ENCODE assay signal across 16 mouse cellular contexts in genomic region chr12:99256997-99257396, GRCm38 (mm10).
DNase-seq lines count a peak whose midpoint lies in the region; ATAC-seq and TF ChIP-seq lines count a peak whose summit lies in the region.
"Had no signal": no experiment of that assay in that cellular context is flagged by ENCODE, and none has a peak within 500 bp of the region (broad histone marks: within the 10 kb centered on the region; RNA-seq: fewer than 3 reads in every experiment).

No protein-coding gene starts in this region.

- 40% methylated on average over 8 of the region's 8 CpGs for WGBS in heart, embryonic 16.5 days
- 93% methylated on average over 8 of the region's 8 CpGs for WGBS in midbrain, embryonic 11.5 days
- WGBS in midbrain, embryonic 15.5 days: 85% methylated on average over 8 of the region's 8 CpGs

- peaks cover 40% of the 10 kb centered on the region for H3K4me1 ChIP-seq in heart, embryonic 16.5 days (ENCODE audit: control insufficient read depth, insufficient read depth, low read length)
- H3K4me1 ChIP-seq in midbrain, embryonic 11.5 days (ENCODE audit: control insufficient read depth, insufficient read depth, low read length): no peaks in the 10 kb centered on the region
- peaks cover 16% of the 10 kb centered on the region; the same call in 1 of the 2 replicates for H3K4me1 ChIP-seq in midbrain, embryonic 15.5 days

- peak overlapping the region; percentile 50 for H3K4me2 ChIP-seq in heart, embryonic 16.5 days (ENCODE audit: low read depth, low read length)
- H3K4me2 ChIP-seq in midbrain, embryonic 11.5 days: no peak overlapping the region
- H3K4me2 ChIP-seq in midbrain, embryonic 15.5 days: no peak overlapping the region
- H3K4me2 ChIP-seq: embryonic facial prominence, embryonic 13.5 days; hindbrain, embryonic 12.5 days; intestine, embryonic 15.5 days had no signal

- ATAC-seq in heart, embryonic 16.5 days (replicated peaks; ENCODE audit: extremely low read depth, insufficient read depth, low FRiP score): peak; percentile 34; the same call in 1 of the 2 replicates
- peak; percentile 46; the same call in 1 of the 2 replicates for ATAC-seq in midbrain, embryonic 11.5 days (ENCODE audit: low FRiP score)
- ATAC-seq in midbrain, embryonic 15.5 days (replicated peaks): no peak
- peak; percentile 60 for ATAC-seq in megakaryocyte-erythroid progenitor cell, adult 5-6 weeks (replicated peaks; ENCODE audit: low FRiP score, low TSS enrichment, poor library complexity, severe bottlenecking)
- ATAC-seq: intestine, embryonic 15.5 days had no signal

- TF ChIP-seq CTCF in gastrocnemius, adult 2 months (IDR thresholded peaks at IDR 0.05): no peak

- H3K9ac ChIP-seq in heart, embryonic 16.5 days (ENCODE audit: low read length): no peak overlapping the region
- H3K9ac ChIP-seq in midbrain, embryonic 11.5 days (ENCODE audit: low read length): no peak overlapping the region
- no peak overlapping the region for H3K9ac ChIP-seq in midbrain, embryonic 15.5 days
- H3K9ac ChIP-seq: embryonic facial prominence, embryonic 13.5 days; hindbrain, embryonic 12.5 days; intestine, embryonic 15.5 days had no signal

- intact Hi-C loops in gastrocnemius, adult 2 months (cut with DNase I): no loop called here
- intact Hi-C loops in gastrocnemius, postnatal 36 days (cut with DNase I): no loop called here
- intact Hi-C loops in heart, postnatal 36 days (cut with DNase I): no loop called here

- H3K27me3 ChIP-seq in heart, embryonic 16.5 days (ENCODE audit: control insufficient read depth, insufficient read depth, low read length): no peaks in the 10 kb centered on the region
- H3K27me3 ChIP-seq in midbrain, embryonic 11.5 days (ENCODE audit: control insufficient read depth, insufficient read depth, low read length): no peaks in the 10 kb centered on the region
- H3K27me3 ChIP-seq in midbrain, embryonic 15.5 days (replicated peaks): no peaks in the 10 kb centered on the region
- H3K27me3 ChIP-seq: CH12.LX; embryonic facial prominence, embryonic 13.5 days; hindbrain, embryonic 12.5 days; intestine, embryonic 15.5 days had no signal

- no peaks in the 10 kb centered on the region for H3K36me3 ChIP-seq in heart, embryonic 16.5 days (ENCODE audit: control insufficient read depth, insufficient read depth)
- no peaks in the 10 kb centered on the region for H3K36me3 ChIP-seq in midbrain, embryonic 11.5 days (ENCODE audit: control insufficient read depth, insufficient read depth, low read length)
- no peaks in the 10 kb centered on the region for H3K36me3 ChIP-seq in midbrain, embryonic 15.5 days (replicated peaks)
- H3K36me3 ChIP-seq: embryonic facial prominence, embryonic 13.5 days; hindbrain, embryonic 12.5 days; intestine, embryonic 15.5 days had no signal

- no peak overlapping the region for H3K4me3 ChIP-seq in gastrocnemius, adult 2 months
- H3K4me3 ChIP-seq in heart, embryonic 16.5 days (ENCODE audit: low read length): no peak overlapping the region
- H3K4me3 ChIP-seq in midbrain, embryonic 11.5 days (ENCODE audit: low read depth, low read length): no peak overlapping the region
- H3K4me3 ChIP-seq in midbrain, embryonic 15.5 days: no peak overlapping the region
- H3K4me3 ChIP-seq: embryonic facial prominence, embryonic 13.5 days; hindbrain, embryonic 12.5 days; intestine, embryonic 15.5 days; midbrain, embryonic 10.5 days had no signal

- no peaks in the 10 kb centered on the region for H3K9me3 ChIP-seq in heart, embryonic 16.5 days (replicated peaks; ENCODE audit: control insufficient read depth, low read length)
- H3K9me3 ChIP-seq in midbrain, embryonic 11.5 days (ENCODE audit: control insufficient read depth, low read length): no peaks in the 10 kb centered on the region
- no peaks in the 10 kb centered on the region for H3K9me3 ChIP-seq in midbrain, embryonic 15.5 days
- H3K9me3 ChIP-seq: embryonic facial prominence, embryonic 13.5 days; hindbrain, embryonic 12.5 days; intestine, embryonic 15.5 days; midbrain, embryonic 10.5 days had no signal

- H3K27ac ChIP-seq in gastrocnemius, adult 2 months: peak overlapping the region; percentile 32
- peak overlapping the region; percentile 85 for H3K27ac ChIP-seq in heart, embryonic 16.5 days (ENCODE audit: low read length)
- no peak overlapping the region for H3K27ac ChIP-seq in midbrain, embryonic 11.5 days (ENCODE audit: low read depth, low read length)
- H3K27ac ChIP-seq in midbrain, embryonic 15.5 days: no peak overlapping the region
- H3K27ac ChIP-seq: embryonic facial prominence, embryonic 13.5 days; hindbrain, embryonic 12.5 days; intestine, embryonic 15.5 days; midbrain, embryonic 10.5 days had no signal

- DNase-seq in gastrocnemius, adult 2 months: no peak
- no peak for DNase-seq in gastrocnemius, postnatal 36 days
- no peak for DNase-seq in heart, postnatal 36 days
- no peak for DNase-seq in midbrain, embryonic 11.5 days (ENCODE audit: low spot score, missing footprints)
- no peak for DNase-seq in frontal cortex, postnatal 14 days (ENCODE audit: low spot score in 2 of 2)
- DNase-seq: cerebellum, adult 9-10 months; gastrocnemius, postnatal 10 days; thymus, adult 18-20 months had no signal

Comparison
In these comparisons a context has a peak if more than half of its experiments do, and no peak if none do; other contexts are left out.
1. H3K27ac ChIP-seq: peak in gastrocnemius, adult 2 months (single experiment) and heart, embryonic 16.5 days (single experiment); none in midbrain, embryonic 11.5 days (single experiment) and midbrain, embryonic 15.5 days (single experiment).